Mouse (Mus musculus): Measurements from ENCODE around the gene Brsk1. TPM values are rescaled to one million over a fixed set of nuclear protein-coding genes. Genes with fewer than 3 reads are reported as not detected.

The Brsk1 gene
- polyA plus RNA-seq, 1 experiment from 2014 or later = 0.71 TPM

GRCm38 (mm10) chr7:4656818-4657217 is 33.6 kb upstream of the Brsk1 start:
- ATAC-seq (replicated peaks; ENCODE audit: low FRiP score, low read depth) = no peak
- Histone ChIP-seq H3K4me3 (replicated peaks; ENCODE audit: low read depth, low read length) (0 out of 2 replicates have a peak overlapping the region, but pooled peaks have one; percentile 1), H3K9ac (ENCODE audit: low read depth, low read length) (0 out of 2 replicates have a peak overlapping the region, but pooled peaks have one; percentile 95), H3K27ac (no peak overlapping the region), H3K9me3 (replicated peaks; ENCODE audit: low read length) (no peaks in the 10 kb centered on the region), H3K4me2 (ENCODE audit: low read length) (peak overlapping the region; percentile 91), H3K27me3 (ENCODE audit: insufficient read depth, low read length) (no peaks in the 10 kb centered on the region), H3K4me1 (replicated peaks; ENCODE audit: insufficient read depth, low read length) (peaks cover 30% of the 10 kb centered on the region; the same call in 1 of the 2 replicates), H3K36me3 (ENCODE audit: insufficient read depth, low read length) (0 out of 2 replicates have a peak, but pooled peaks cover 3% of the 10 kb centered on the region)
- no peak for DNase-seq (ENCODE audit: low spot score)
- WGBS = 33% methylated on average over 1 of the region's 1 CpGs
- TF ChIP-seq CTCF (IDR thresholded peaks at IDR 0.05; ENCODE audit: low read depth) = no peak

GRCm38 (mm10) chr7:4657521-4658127 is 32.8 kb upstream of the Brsk1 start:
- Histone ChIP-seq H3K4me3 (replicated peaks; ENCODE audit: low read depth, low read length) (peak overlapping the region; percentile 80), H3K27ac (peak overlapping the region; percentile 96), H3K9me3 (replicated peaks; ENCODE audit: low read length) (no peaks in the 10 kb centered on the region), H3K27me3 (ENCODE audit: insufficient read depth, low read length) (no peaks in the 10 kb centered on the region), H3K36me3 (ENCODE audit: insufficient read depth, low read length) (0 out of 2 replicates have a peak, but pooled peaks cover 3% of the 10 kb centered on the region), H3K4me2 (ENCODE audit: low read length) (peak overlapping the region; percentile 91), H3K4me1 (replicated peaks; ENCODE audit: insufficient read depth, low read length) (peaks cover 30% of the 10 kb centered on the region; the same call in 1 of the 2 replicates), H3K9ac (ENCODE audit: low read depth, low read length) (peak overlapping the region; percentile 95)
- WGBS = 21% methylated on average over 9 of the region's 9 CpGs
- peak; percentile 9 for DNase-seq (ENCODE audit: low spot score)
- TF ChIP-seq CTCF (IDR thresholded peaks at IDR 0.05; ENCODE audit: low read depth) = no peak
- ATAC-seq (replicated peaks; ENCODE audit: low FRiP score, low read depth) = no peak

- under 1% methylated on average over 55 of the region's 78 CpGs for WGBS
- ATAC-seq (replicated peaks; ENCODE audit: low FRiP score, low read depth) (peak; percentile 55), DNase-seq (ENCODE audit: low spot score) (peak; percentile 54)
- H3K36me3 ChIP-seq (ENCODE audit: insufficient read depth, low read length) = 0 out of 2 replicates have a peak, but pooled peaks cover 3% of the 10 kb centered on the region
- peak overlapping the region; percentile 91 for H3K4me2 ChIP-seq (ENCODE audit: low read length)
- H3K4me3 ChIP-seq (replicated peaks; ENCODE audit: low read depth, low read length) = peak overlapping the region; percentile 80
- H3K9me3 ChIP-seq (replicated peaks; ENCODE audit: low read length) = no peaks in the 10 kb centered on the region
- H3K27ac ChIP-seq = peak overlapping the region; percentile 96
- H3K4me1 ChIP-seq (replicated peaks; ENCODE audit: insufficient read depth, low read length) = peaks cover 30% of the 10 kb centered on the region; the same call in 1 of the 2 replicates
- H3K27me3 ChIP-seq (ENCODE audit: insufficient read depth, low read length) = no peaks in the 10 kb centered on the region
- TF ChIP-seq CTCF (IDR thresholded peaks at IDR 0.05; ENCODE audit: low read depth) = no peak
- peak overlapping the region; percentile 95 for H3K9ac ChIP-seq (ENCODE audit: low read depth, low read length)
These were observed 32.1 kb upstream of the Brsk1 start for GRCm38 (mm10) chr7:4658128-4658907.

- TF ChIP-seq CTCF (IDR thresholded peaks at IDR 0.05; ENCODE audit: low read depth) = peak; percentile 64
- peaks cover 4% of the 10 kb centered on the region; the same call in 1 of the 2 replicates for H3K36me3 ChIP-seq (ENCODE audit: insufficient read depth, low read length)
- peak; percentile 98 for DNase-seq (ENCODE audit: low spot score)
- peak within 1 kb of the TSS; percentile 95 for H3K9ac ChIP-seq (ENCODE audit: low read depth, low read length)
- H3K4me1 ChIP-seq (replicated peaks; ENCODE audit: insufficient read depth, low read length) = peaks cover 27% of the 10 kb centered on the region; the same call in 1 of the 2 replicates
- peak within 1 kb of the TSS; percentile 80 for H3K4me3 ChIP-seq (replicated peaks; ENCODE audit: low read depth, low read length)
- peak within 1 kb of the TSS; percentile 96 for H3K27ac ChIP-seq
- under 1% methylated on average over 54 of the region's 54 CpGs for WGBS
- no peaks in the 10 kb centered on the region for H3K9me3 ChIP-seq (replicated peaks; ENCODE audit: low read length)
- peak within 1 kb of the TSS; percentile 91 for H3K4me2 ChIP-seq (ENCODE audit: low read length)
- ATAC-seq (replicated peaks; ENCODE audit: low FRiP score, low read depth) = peak; percentile 97
- no peaks in the 10 kb centered on the region for H3K27me3 ChIP-seq (ENCODE audit: insufficient read depth, low read length)
These were observed 31.4 kb upstream of the Brsk1 start, which contains the start of gene Ppp6r1 for GRCm38 (mm10) chr7:4658912-4659551. Ppp6r1 (minus strand) TSS chr7:4659019.

- H3K9ac ChIP-seq (ENCODE audit: low read depth, low read length) = peak overlapping the region; percentile 95; the same call in 1 of the 2 replicates
- ATAC-seq (replicated peaks; ENCODE audit: low FRiP score, low read depth) (no peak), DNase-seq (ENCODE audit: low spot score) (no peak)
- H3K27me3 ChIP-seq (ENCODE audit: insufficient read depth, low read length) = no peaks in the 10 kb centered on the region
- H3K9me3 ChIP-seq (replicated peaks; ENCODE audit: low read length) = no peaks in the 10 kb centered on the region
- TF ChIP-seq CTCF (IDR thresholded peaks at IDR 0.05; ENCODE audit: low read depth) = no peak
- WGBS = 58% methylated on average over 3 of the region's 3 CpGs
- H3K4me2 ChIP-seq (ENCODE audit: low read length) = peak overlapping the region; percentile 91
- H3K4me1 ChIP-seq (replicated peaks; ENCODE audit: insufficient read depth, low read length) = peaks cover 20% of the 10 kb centered on the region; the same call in 1 of the 2 replicates
- H3K4me3 ChIP-seq (replicated peaks; ENCODE audit: low read depth, low read length) = peak overlapping the region; percentile 80
- H3K36me3 ChIP-seq (ENCODE audit: insufficient read depth, low read length) = peaks cover 11% of the 10 kb centered on the region; the same call in 1 of the 2 replicates
- no peak overlapping the region for H3K27ac ChIP-seq
These were observed 30.4 kb upstream of the Brsk1 start for GRCm38 (mm10) chr7:4659911-4660443.
